ENCODE assay signal across 9 mouse cellular contexts in the genomic region with DNA sequence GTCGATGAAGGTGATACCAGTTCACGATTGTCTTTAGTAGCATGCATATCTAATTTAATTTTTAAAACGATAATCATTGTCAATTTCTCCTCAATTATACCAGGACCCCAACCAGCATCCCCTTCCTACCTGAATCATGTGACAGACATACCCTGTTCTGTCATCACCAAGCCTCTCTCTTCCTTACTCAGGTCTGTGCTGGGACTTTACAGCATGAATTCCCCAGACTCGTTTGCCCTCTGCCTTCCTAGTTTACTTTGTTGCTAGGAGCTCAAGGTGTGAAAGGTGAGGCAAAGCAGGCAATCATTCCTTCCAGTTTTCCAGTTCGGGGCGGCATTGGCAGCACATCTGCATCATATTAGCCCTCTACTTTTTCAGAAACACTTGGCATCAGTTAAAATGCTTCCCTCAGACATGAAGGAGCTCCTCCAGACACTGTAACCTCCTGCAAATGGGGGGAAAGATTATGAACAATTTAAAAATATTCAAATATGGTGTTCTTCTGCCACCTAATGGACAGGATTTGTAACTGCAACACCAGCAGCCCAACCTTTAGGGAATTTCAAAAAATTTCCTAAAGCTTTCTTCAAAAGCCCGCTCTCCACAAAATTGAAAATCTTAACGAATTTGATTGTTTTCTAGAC. TPM values are rescaled to one million over a fixed set of nuclear protein-coding genes. Genes with fewer than 3 reads are reported as not detected.
DNase-seq lines count a peak whose midpoint lies in the region; ATAC-seq and TF ChIP-seq lines count a peak whose summit lies in the region.
"Had no signal": no experiment of that assay in that cellular context is flagged by ENCODE, and none has a peak within 500 bp of the region (broad histone marks: within the 10 kb centered on the region; RNA-seq: fewer than 3 reads in every experiment).

No protein-coding gene starts in this region.

- H3K4me3 ChIP-seq in layer of hippocampus, adult 2 months, result no peak overlapping the region
- no peak overlapping the region for H3K4me3 ChIP-seq in embryonic facial prominence, embryonic 11.5 days (ENCODE audit: low read depth, low read length)
- no peak overlapping the region for H3K4me3 ChIP-seq in limb, embryonic 12.5 days (replicated peaks)
- H3K4me3 ChIP-seq: liver, embryonic 15.5 days had no signal

- H3K27ac ChIP-seq in layer of hippocampus, adult 2 months, result no peak overlapping the region
- no peak overlapping the region for H3K27ac ChIP-seq in embryonic facial prominence, embryonic 11.5 days (replicated peaks; ENCODE audit: low read depth, low read length)
- no peak overlapping the region for H3K27ac ChIP-seq in limb, embryonic 12.5 days
- H3K27ac ChIP-seq: liver, embryonic 15.5 days had no signal

- H3K27me3 ChIP-seq in embryonic facial prominence, embryonic 11.5 days (ENCODE audit: control insufficient read depth, insufficient read depth, low read length), result no peaks in the 10 kb centered on the region
- no peaks in the 10 kb centered on the region for H3K27me3 ChIP-seq in limb, embryonic 12.5 days
- H3K27me3 ChIP-seq: liver, embryonic 15.5 days had no signal

- no peaks in the 10 kb centered on the region for H3K36me3 ChIP-seq in embryonic facial prominence, embryonic 11.5 days (replicated peaks; ENCODE audit: control insufficient read depth, insufficient read depth, low read depth, low read length)
- H3K36me3 ChIP-seq in limb, embryonic 12.5 days, result no peaks in the 10 kb centered on the region
- H3K36me3 ChIP-seq: liver, embryonic 15.5 days had no signal

- peak in 1 of 2 experiments; percentile 41 for DNase-seq in layer of hippocampus, adult 2 months (ENCODE audit: low spot score in 2 of 2)
- DNase-seq in layer of hippocampus, adult 9-11 months, result no peak
- DNase-seq in MEL-GATA-1-ER (ENCODE audit: extremely low read depth, low read depth), result peak; percentile 5
- DNase-seq in embryonic facial prominence, embryonic 11.5 days (ENCODE audit: low spot score), result peak; percentile 77
- peak; percentile 72 for DNase-seq in retina, embryonic 14.5 days (ENCODE audit: low spot score)
- DNase-seq in frontal cortex, postnatal 25 days (ENCODE audit: low spot score in 2 of 2), result no peak
- no peak for DNase-seq in urinary bladder, adult 2 months (ENCODE audit: low spot score)

- no peak overlapping the region for H3K4me2 ChIP-seq in embryonic facial prominence, embryonic 11.5 days (ENCODE audit: low read depth, low read length)
- peak overlapping the region; percentile 27 for H3K4me2 ChIP-seq in limb, embryonic 12.5 days
- H3K4me2 ChIP-seq: liver, embryonic 15.5 days had no signal

- H3K9me3 ChIP-seq in embryonic facial prominence, embryonic 11.5 days (replicated peaks; ENCODE audit: control insufficient read depth, low read length), result no peaks in the 10 kb centered on the region
- no peaks in the 10 kb centered on the region for H3K9me3 ChIP-seq in limb, embryonic 12.5 days
- H3K9me3 ChIP-seq: liver, embryonic 15.5 days had no signal

- 47% methylated on average over 8 of the region's 8 CpGs for WGBS in embryonic facial prominence, embryonic 11.5 days
- WGBS in limb, embryonic 12.5 days, result 41% methylated on average over 8 of the region's 8 CpGs

- peak; percentile 66; the same call in 1 of the 2 replicates for ATAC-seq in embryonic facial prominence, embryonic 11.5 days (replicated peaks; ENCODE audit: insufficient number of reproducible peaks, low FRiP score, low TSS enrichment, low read depth)
- ATAC-seq in limb, embryonic 12.5 days (ENCODE audit: insufficient number of reproducible peaks, insufficient read depth, low FRiP score, low TSS enrichment, low read depth), result peak; percentile 61; the same call in 1 of the 2 replicates

- no peaks in the 10 kb centered on the region for H3K4me1 ChIP-seq in embryonic facial prominence, embryonic 11.5 days (ENCODE audit: control insufficient read depth, insufficient read depth, low read length)
- 0 out of 2 replicates have a peak, but pooled peaks cover 3% of the 10 kb centered on the region for H3K4me1 ChIP-seq in limb, embryonic 12.5 days (replicated peaks)
- H3K4me1 ChIP-seq: liver, embryonic 15.5 days had no signal

- no peak overlapping the region for H3K9ac ChIP-seq in embryonic facial prominence, embryonic 11.5 days (replicated peaks; ENCODE audit: low read length)
- H3K9ac ChIP-seq in limb, embryonic 12.5 days (replicated peaks), result no peak overlapping the region
- H3K9ac ChIP-seq: liver, embryonic 15.5 days had no signal

- peak; percentile 92 for TF ChIP-seq CTCF in layer of hippocampus, adult 2 months (conservative IDR thresholded peaks at IDR 0.05)

RNA-seq across cellular contexts. Expression of a gene that starts 36.3 kb away (rescaled TPM):
- total RNA-seq in layer of hippocampus, adult 2 months (2021), result under 1 TPM; 0.15 to 0.17 TPM
- polyA plus RNA-seq in embryonic facial prominence, embryonic 11.5 days (2014; fragmentation: Nextera tagmentation; extraction: Ambion mirVana), result 0.50 and 0.53 TPM in 2 replicates
- polyA plus RNA-seq in limb, embryonic 12.5 days (2016; fragmentation: Nextera tagmentation; extraction: Ambion mirVana), result 0.36 and 0.48 TPM in 2 replicates
- polyA plus RNA-seq in urinary bladder, adult 2 months (2012; rRNA removed), result 9.7 and 13.3 TPM in 2 replicates

RNA-seq across cellular contexts. Expression of a gene that starts 49.4 kb away (rescaled TPM):
- total RNA-seq in layer of hippocampus, adult 2 months (2021), result 100 to 1,000 TPM; 106 to 107 TPM
- 192 and 203 TPM in 2 replicates for polyA plus RNA-seq in embryonic facial prominence, embryonic 11.5 days (2014; fragmentation: Nextera tagmentation; extraction: Ambion mirVana)
- polyA plus RNA-seq in limb, embryonic 12.5 days (2016; fragmentation: Nextera tagmentation; extraction: Ambion mirVana), result 224 and 232 TPM in 2 replicates
- polyA plus RNA-seq in urinary bladder, adult 2 months (2012; rRNA removed), result 161 and 212 TPM in 2 replicates

Comparison
In these comparisons a context has a peak if more than half of its experiments do, and no peak if none do; other contexts are left out.
1. DNase-seq: peak in MEL-GATA-1-ER (single experiment), embryonic facial prominence, embryonic 11.5 days (single experiment) and retina, embryonic 14.5 days (single experiment); none in layer of hippocampus, adult 9-11 months (single experiment), frontal cortex, postnatal 25 days (0 of 2) and urinary bladder, adult 2 months (single experiment).